Mouse (Mus musculus) liver, postnatal 0 days (tissue): ENCODE data around the gene Foxn1. TPM values are rescaled to one million over a fixed set of nuclear protein-coding genes. Genes with fewer than 3 reads are reported as not detected.

ENCODE experiments used
- ATAC-seq: fragments of 200-750 bp; cut with Nextera tagmentation; 2 replicates; pipeline ENCODE4 v1.8.0; 2017; ENCODE audit warnings: mild to moderate bottlenecking, moderate library complexity
- DNase-seq: peaks from one replicate; pipeline ENCODE4 v3.0.0-alpha.2; 2016
- H3K27ac ChIP-seq: fragments of 300-500 bp; sonication (generic); 2 replicates; pipeline ENCODE4 v1.5.1; 2014; ENCODE audit warnings: antibody characterized with exemption, moderate library complexity, mild to moderate bottlenecking, low read depth
- H3K27me3 ChIP-seq: fragments of 300-500 bp; sonication (generic); 2 replicates; pipeline ENCODE4 v1.6.1; 2014; ENCODE audit warnings: low read length, control low read depth, mixed read lengths; ENCODE audit not compliant: insufficient read depth
- H3K36me3 ChIP-seq: fragments of 300-500 bp; sonication (generic); replicated peaks from 2 replicates; pipeline ENCODE4 v1.6.1; 2014; ENCODE audit warnings: mild to moderate bottlenecking, control low read depth, low read length, moderate library complexity, mixed read lengths; ENCODE audit not compliant: insufficient read depth
- H3K4me1 ChIP-seq: fragments of 300-500 bp; sonication (generic); 2 replicates; pipeline ENCODE4 v1.6.1; 2014; ENCODE audit warnings: antibody characterized with exemption, mild to moderate bottlenecking, control low read depth; ENCODE audit not compliant: insufficient read depth
- H3K4me2 ChIP-seq: fragments of 300-500 bp; sonication (generic); 2 replicates; pipeline ENCODE4 v1.6.1; 2014; ENCODE audit warnings: low read depth, mild to moderate bottlenecking, low read length, moderate library complexity, mixed read lengths
- H3K4me3 ChIP-seq: fragments of 300-500 bp; sonication (generic); 2 replicates; pipeline ENCODE4 v1.5.1; 2014; ENCODE audit warnings: low read depth, low read length
- H3K9ac ChIP-seq: fragments of 300-500 bp; sonication (generic); replicated peaks from 2 replicates; pipeline ENCODE4 v1.6.1; 2014; ENCODE audit warnings: mild to moderate bottlenecking, moderate library complexity
- H3K9me3 ChIP-seq: fragments of 300-500 bp; sonication (generic); 2 replicates; pipeline ENCODE4 v1.6.1; 2016; ENCODE audit warnings: mild to moderate bottlenecking, control low read depth, low read length, mixed read lengths
- CTCF ChIP-seq: sonication (generic); IDR thresholded peaks from 2 replicates; pipeline ENCODE4 v1.5.1; 2016; ENCODE audit warnings: antibody characterized with exemption, low read depth
- EP300 ChIP-seq: IDR thresholded peaks from 2 replicates; pipeline ENCODE4 v1.6.1; 2016; ENCODE audit warnings: antibody characterized with exemption, low read depth, mild to moderate bottlenecking
- WGBS: fragments of 180-500 bp; shearing (Covaris S2); extraction: QIAGEN DNeasy Blood & Tissue Kit; methylation state at CpG from one replicate; pipeline ENCODE4 v1.1.7; 2014; ENCODE audit not compliant: insufficient replicate concordance; 5-methylcytosine and 5-hydroxymethylcytosine counted together
- polyA plus RNA-seq: library from polyadenylated mRNA; unstranded; fragments of >200 nt; fragmentation: Nextera tagmentation; extraction: Ambion mirVana; gene quantifications from 2 replicates; pipeline ENCODE4 v1.2.1, GENCODE M21; 2015

The Foxn1 gene
- polyA plus RNA-seq, 1 experiment from 2014 or later: not detected

- Histone ChIP-seq H3K27me3 (no peaks in the 10 kb centered on the region), H3K9ac (no peak overlapping the region), H3K36me3 (no peaks in the 10 kb centered on the region), H3K27ac (no peak overlapping the region), H3K4me1 (peaks cover 16% of the 10 kb centered on the region), H3K9me3 (no peaks in the 10 kb centered on the region), H3K4me3 (no peak overlapping the region), H3K4me2 (no peak overlapping the region)
- ATAC-seq (no peak), DNase-seq (no peak)
- whole genome bisulfite sequencing: 66% methylated on average over 13 of the region's 13 CpGs
- TF ChIP-seq CTCF: no peak
- TF ChIP-seq EP300: no peak
Observed at GRCm38 (mm10) chr11:78363309-78364007, 22.9 kb downstream of the Foxn1 start.

DNA sequence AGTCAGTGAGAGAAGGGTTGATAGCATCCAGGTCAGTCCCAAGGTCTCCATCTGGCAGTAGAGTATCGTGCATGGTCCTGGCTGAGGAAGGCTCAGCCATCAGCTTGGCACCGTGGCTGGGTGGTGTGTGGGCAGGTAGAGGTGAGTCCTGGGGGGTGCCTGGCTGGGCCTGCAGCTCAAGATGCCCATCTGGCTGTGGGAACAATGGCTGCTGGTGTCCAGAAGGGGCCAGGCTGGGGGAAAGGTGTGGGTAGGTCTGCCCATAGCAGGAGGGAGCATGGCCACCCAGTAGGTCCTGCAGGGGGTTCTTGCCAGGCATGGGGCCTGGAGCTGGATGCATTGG, 25.6 kb downstream of the Foxn1 start:
- no peak overlapping the region for H3K27ac ChIP-seq
- no peak overlapping the region for H3K4me3 ChIP-seq
- no peaks in the 10 kb centered on the region for H3K9me3 ChIP-seq
- 65% methylated on average over 2 of the region's 2 CpGs for WGBS
- no peaks in the 10 kb centered on the region for H3K27me3 ChIP-seq
- no peak overlapping the region for H3K9ac ChIP-seq
- no peak overlapping the region for H3K4me2 ChIP-seq
- no peaks in the 10 kb centered on the region for H3K36me3 ChIP-seq
- no peak for TF ChIP-seq CTCF
- no peak for TF ChIP-seq EP300
- peaks cover 16% of the 10 kb centered on the region for H3K4me1 ChIP-seq
- ATAC-seq: no peak
- DNase-seq: no peak

- Histone ChIP-seq H3K27ac (no peak overlapping the region), H3K9ac (no peak overlapping the region), H3K4me3 (peak overlapping the region; percentile 50), H3K4me1 (peaks cover 16% of the 10 kb centered on the region), H3K4me2 (peak overlapping the region; percentile 79), H3K27me3 (no peaks in the 10 kb centered on the region), H3K9me3 (no peaks in the 10 kb centered on the region), H3K36me3 (no peaks in the 10 kb centered on the region)
- DNase-seq: peak; percentile 85
- ATAC-seq: peak; percentile 78
- 8% methylated on average over 13 of the region's 13 CpGs for WGBS
- TF ChIP-seq CTCF: peak; percentile 84
- TF ChIP-seq EP300: no peak
Observed at GRCm38 (mm10) chr11:78360125-78360788, 26.1 kb downstream of the Foxn1 start.

DNA sequence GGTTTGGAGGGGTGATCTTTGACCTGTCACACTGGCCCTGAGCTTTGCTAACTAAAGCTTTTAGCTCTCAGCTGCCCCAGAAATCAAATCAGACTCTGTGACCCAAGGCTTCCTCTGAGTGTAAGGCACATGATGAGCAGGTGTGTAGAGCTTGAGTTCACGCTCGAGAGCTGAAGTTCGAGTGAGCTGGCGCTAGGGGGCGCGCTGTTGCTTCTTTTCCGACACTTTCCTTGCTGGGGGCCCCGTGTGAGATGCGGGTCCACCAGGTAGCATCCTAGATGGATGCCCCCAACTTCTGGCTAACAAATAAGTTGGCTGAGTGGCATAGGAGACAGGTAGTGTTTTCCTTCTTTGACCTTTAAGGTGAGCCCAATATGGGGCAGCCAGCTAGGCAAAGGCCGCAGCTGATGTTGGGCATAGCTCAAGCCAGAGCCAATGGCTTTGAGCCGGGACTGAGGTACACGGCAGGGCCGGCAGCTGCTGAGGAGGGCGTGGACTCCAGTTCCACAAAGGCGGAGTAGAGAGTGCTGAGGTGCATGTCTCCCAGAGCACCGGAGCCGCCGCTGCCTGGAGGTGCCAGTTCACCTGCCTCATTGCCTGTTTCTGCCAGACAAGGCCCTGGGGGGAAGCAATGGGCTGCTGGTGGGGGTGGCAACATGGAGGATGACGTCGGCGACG, 27.9 kb downstream of the Foxn1 start:
- WGBS: 26% methylated on average over 21 of the region's 22 CpGs
- DNase-seq (peak; percentile 72), ATAC-seq (no peak)
- Histone ChIP-seq H3K9ac (no peak overlapping the region), H3K27ac (no peak overlapping the region), H3K4me1 (peaks cover 7% of the 10 kb centered on the region; the same call in 1 of the 2 replicates), H3K27me3 (no peaks in the 10 kb centered on the region), H3K9me3 (no peaks in the 10 kb centered on the region), H3K4me3 (no peak overlapping the region), H3K4me2 (no peak overlapping the region), H3K36me3 (no peaks in the 10 kb centered on the region)
- TF ChIP-seq EP300 (no peak), CTCF (peak; percentile 77)

DNA sequence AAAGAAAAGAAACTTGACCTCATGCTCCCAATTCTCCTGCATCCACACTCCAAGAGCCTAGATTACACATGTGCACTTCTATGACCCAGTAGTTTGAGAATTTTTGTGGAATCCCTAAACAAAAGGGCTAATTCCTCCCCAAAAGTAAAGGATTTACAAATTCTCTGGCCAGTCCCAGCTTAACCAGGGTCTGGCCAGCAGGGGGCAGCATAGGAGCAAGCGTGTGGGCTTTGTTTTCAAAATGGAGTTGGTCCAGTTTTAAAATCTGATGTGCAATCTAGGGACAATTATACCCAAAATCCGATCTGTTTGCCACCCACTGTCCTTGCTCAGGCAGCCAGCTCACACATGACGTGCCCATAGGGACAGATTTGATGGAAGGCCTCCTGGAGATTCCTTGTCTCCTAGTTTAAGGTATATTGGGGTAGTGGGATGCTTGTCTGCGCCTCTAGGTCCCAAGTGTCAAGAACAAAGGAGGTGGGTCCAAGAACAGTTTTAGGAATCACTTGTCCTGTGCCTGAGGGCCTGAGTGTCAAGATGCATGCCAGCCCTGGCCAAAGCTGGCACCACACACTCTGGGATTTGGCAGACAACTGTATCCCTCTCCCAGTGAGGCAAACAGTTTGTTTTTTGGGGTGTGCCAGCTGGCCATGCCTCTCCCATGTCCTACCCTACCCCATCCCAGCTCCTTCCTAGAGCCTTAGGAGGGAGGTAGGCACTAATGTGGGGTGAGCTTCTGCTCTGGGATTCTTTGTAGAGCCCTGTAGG, 30.7 kb downstream of the Foxn1 start:
- no peak overlapping the region for H3K9ac ChIP-seq
- DNase-seq (peak; percentile 84), ATAC-seq (no peak)
- H3K27me3 ChIP-seq: no peaks in the 10 kb centered on the region
- no peak overlapping the region for H3K4me3 ChIP-seq
- H3K36me3 ChIP-seq: no peaks in the 10 kb centered on the region
- no peaks in the 10 kb centered on the region for H3K9me3 ChIP-seq
- WGBS: 30% methylated on average over 4 of the region's 4 CpGs
- peak; percentile 87 for TF ChIP-seq CTCF
- TF ChIP-seq EP300: no peak
- peaks cover 10% of the 10 kb centered on the region for H3K4me1 ChIP-seq
- no peak overlapping the region for H3K4me2 ChIP-seq
- no peak overlapping the region for H3K27ac ChIP-seq

DNA sequence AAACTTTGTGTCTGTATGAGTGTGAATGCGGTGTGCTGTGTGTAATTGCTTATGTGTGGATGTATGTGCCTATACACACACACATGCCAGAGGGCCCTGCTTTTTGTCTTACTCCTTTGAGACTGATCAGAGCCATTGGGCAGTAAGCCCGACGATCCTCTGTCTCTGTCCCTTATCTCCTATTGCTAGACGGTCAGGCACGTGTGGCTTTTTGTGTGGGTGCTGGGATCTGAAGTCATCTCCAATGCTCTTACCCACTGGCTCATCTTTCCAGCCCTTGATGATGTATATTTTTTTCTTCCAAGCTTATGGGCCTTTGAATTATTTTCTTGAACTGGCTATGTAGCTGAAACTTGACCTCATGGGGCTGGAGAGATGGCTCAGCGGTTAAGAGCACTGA, 31.5 kb downstream of the Foxn1 start:
- Histone ChIP-seq H3K27ac (no peak overlapping the region), H3K9me3 (no peaks in the 10 kb centered on the region), H3K4me1 (peaks cover 10% of the 10 kb centered on the region), H3K4me3 (no peak overlapping the region), H3K27me3 (no peaks in the 10 kb centered on the region), H3K9ac (no peak overlapping the region), H3K4me2 (no peak overlapping the region), H3K36me3 (no peaks in the 10 kb centered on the region)
- ATAC-seq (no peak), DNase-seq (no peak)
- TF ChIP-seq CTCF: no peak
- no peak for TF ChIP-seq EP300
- 67% methylated on average over 6 of the region's 6 CpGs for WGBS
